Mouse (Mus musculus): ENCODE measurements around the gene Poc1a. TPM values are rescaled to one million over a fixed set of nuclear protein-coding genes. Genes with fewer than 3 reads are reported as not detected.
A peak's percentile ranks its signal among the peaks of the same experiment; 100 is the strongest.

Gene Poc1a
- polyA plus RNA-seq, 1 experiment from 2014 or later: 32.0 TPM

DNA sequence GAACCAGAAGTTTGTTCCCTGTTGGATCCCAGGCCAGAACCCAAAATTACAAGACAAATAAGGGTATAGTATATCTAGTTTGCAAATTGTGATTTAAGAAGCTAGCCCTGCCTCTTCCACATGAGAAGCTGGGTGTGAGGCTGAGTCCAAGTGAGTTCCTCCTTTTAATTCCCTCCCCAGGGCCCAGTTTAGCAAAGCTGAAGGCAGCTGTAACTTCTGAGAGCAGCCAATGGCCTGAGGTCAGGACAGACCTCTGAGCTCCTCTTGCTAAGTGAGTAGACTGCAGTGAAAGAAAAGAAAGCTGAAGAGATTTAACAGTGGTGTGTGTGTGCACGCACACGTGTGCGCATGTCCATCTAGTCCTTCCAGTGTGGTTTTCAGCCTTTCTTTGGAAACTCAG, 41.6 kb downstream of the Poc1a start:
- H3K4me2 ChIP-seq: no peak overlapping the region
- peaks cover 43% of the 10 kb centered on the region for H3K4me1 ChIP-seq
- H3K9ac ChIP-seq: no peak overlapping the region
- WGBS: 75% methylated on average over 3 of the region's 3 CpGs
- no peaks in the 10 kb centered on the region for H3K36me3 ChIP-seq
- no peak overlapping the region for H3K4me3 ChIP-seq
- ATAC-seq (ENCODE audit: borderline replicate concordance, extremely low read depth, low FRiP score, low TSS enrichment): no peak
- H3K27ac ChIP-seq: peak overlapping the region; percentile 56
- H3K27me3 ChIP-seq: no peaks in the 10 kb centered on the region
- no peaks in the 10 kb centered on the region for H3K9me3 ChIP-seq

DNA sequence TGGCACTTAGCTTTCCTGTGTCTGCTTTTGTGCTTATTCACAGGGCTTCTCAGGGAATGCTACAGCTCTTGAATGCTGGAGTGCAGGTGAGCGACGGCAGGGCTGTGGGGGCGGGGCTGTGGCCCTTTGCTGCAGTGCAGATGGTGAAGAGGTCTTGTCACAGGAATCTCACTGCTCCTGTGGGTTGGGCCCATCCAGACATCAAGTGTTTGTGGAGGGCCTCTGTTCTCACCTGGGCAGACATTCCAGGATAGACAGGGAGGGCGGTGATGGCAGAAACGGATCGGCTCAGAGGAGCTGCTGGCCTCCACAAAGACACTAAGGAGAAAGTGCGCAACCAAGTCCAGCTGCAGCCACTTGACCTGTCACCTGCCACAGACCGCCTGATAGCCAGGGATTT, 45.4 kb downstream of the Poc1a start:
- H3K9me3 ChIP-seq: no peaks in the 10 kb centered on the region
- no peak overlapping the region for H3K9ac ChIP-seq
- H3K36me3 ChIP-seq: no peaks in the 10 kb centered on the region
- no peak overlapping the region for H3K4me2 ChIP-seq
- no peak overlapping the region for H3K4me3 ChIP-seq
- H3K4me1 ChIP-seq: peaks cover 43% of the 10 kb centered on the region
- WGBS: 53% methylated on average over 8 of the region's 8 CpGs
- ATAC-seq (ENCODE audit: borderline replicate concordance, extremely low read depth, low FRiP score, low TSS enrichment): peak; percentile 64; the same call in 1 of the 2 replicates
- H3K27me3 ChIP-seq: no peaks in the 10 kb centered on the region
- H3K27ac ChIP-seq: peak overlapping the region; percentile 83

DNA sequence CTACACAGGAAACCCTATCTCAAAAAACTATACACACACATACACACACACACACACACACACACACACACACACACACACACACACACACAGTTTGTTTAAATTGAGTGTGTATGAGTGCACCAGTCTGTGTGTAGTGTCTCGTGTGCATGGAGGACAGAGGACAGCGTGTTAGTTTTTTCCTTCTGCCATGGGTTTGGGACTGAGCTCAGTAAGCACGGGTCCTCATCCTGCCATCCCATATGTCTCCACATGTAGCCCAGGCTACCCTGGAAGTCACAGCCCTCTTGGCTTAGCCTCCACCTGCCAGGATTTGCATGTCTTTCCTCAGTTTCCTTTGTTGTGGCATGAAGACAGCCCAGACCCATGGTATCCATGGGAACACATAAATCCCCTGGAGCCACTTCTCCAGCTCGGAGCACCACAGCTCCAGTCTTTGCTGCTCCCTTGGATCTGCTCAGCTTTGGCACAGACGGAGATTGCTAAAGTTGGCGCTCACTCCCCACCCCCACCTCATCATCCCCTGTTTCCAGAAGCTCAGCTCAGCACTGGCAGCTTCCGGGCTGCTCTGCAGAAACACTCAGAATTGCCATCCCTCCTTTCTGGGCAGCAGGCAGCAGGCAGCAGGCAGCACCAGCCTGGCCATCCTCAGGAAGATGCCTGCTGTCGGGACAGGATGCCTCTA, 46.4 kb downstream of the Poc1a start:
- Histone ChIP-seq H3K9ac (no peak overlapping the region), H3K27me3 (no peaks in the 10 kb centered on the region), H3K4me3 (no peak overlapping the region), H3K36me3 (no peaks in the 10 kb centered on the region), H3K4me1 (peaks cover 42% of the 10 kb centered on the region), H3K9me3 (no peaks in the 10 kb centered on the region), H3K4me2 (no peak overlapping the region), H3K27ac (peak overlapping the region; percentile 83)
- no peak for ATAC-seq (ENCODE audit: borderline replicate concordance, extremely low read depth, low FRiP score, low TSS enrichment)
- WGBS: 76% methylated on average over 8 of the region's 8 CpGs

DNA sequence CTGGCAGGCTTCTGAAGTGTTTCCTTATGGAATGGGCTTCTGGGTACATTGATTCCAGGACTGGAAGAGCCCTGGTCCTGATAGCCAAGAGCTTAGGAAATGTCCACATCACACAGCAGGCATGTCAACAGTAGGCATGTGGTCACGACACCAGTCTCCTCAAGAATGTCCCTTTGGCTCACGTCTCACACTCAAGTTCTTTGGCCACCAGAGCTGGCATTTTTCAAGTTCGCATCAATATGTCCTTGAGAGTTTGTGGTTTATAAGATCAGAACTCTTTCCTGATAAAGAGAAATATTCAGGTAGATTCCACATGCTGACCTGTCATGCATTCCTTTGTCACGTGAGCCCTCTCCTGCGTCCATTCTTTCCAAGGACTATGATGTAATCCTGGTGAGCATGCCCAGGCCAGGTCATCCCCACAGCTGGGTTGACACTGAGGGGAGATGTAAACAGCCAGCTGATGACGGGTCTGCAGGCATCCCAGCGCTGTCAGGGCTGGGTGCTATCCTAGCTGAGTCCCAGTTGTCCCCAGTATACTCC, 47.3 kb downstream of the Poc1a start:
- no peak overlapping the region for H3K9ac ChIP-seq
- peak; percentile 61 for ATAC-seq (ENCODE audit: borderline replicate concordance, extremely low read depth, low FRiP score, low TSS enrichment)
- H3K9me3 ChIP-seq: no peaks in the 10 kb centered on the region
- H3K4me3 ChIP-seq: no peak overlapping the region
- no peak overlapping the region for H3K4me2 ChIP-seq
- 37% methylated on average over 7 of the region's 7 CpGs for WGBS
- no peaks in the 10 kb centered on the region for H3K36me3 ChIP-seq
- H3K4me1 ChIP-seq: peaks cover 34% of the 10 kb centered on the region
- H3K27me3 ChIP-seq: no peaks in the 10 kb centered on the region
- H3K27ac ChIP-seq: peak overlapping the region; percentile 83

DNA sequence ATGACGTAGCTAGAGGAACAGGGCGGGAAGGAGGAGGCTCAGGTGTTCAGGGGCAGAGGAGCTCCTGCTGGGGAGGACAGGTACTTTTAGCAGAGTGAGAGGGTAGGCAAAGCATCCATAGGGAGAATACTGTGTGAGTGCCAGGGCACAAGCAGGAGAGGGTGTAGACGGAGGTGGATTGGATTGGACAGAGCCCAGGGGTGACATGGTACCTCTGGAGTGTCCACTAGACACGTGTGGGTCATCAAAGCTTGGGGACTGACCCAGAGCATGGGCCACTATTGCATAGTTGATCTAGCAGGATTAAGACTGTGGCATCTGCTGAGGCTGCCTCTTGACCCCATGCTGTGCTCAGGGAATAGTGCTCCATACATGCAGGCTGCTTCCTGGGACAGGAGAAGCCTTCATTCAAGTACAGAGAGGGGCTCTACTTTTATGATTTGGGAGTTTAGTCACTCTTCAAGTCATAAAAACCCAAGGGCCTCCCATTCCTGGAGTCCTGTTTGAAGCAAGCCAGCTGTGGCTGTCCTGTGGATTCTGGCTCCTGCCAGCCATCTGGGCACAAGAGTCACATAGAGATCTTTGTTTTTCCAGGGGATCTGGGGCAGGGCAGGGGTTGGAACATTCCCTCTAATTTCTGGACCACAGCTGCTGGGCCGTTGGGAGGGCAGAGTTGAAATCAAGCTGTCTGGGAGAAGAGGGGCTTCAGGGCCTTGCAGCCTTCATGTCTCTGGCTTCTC, 48.1 kb downstream of the Poc1a start:
- WGBS: 58% methylated on average over 5 of the region's 5 CpGs
- Histone ChIP-seq H3K4me2 (no peak overlapping the region), H3K27me3 (no peaks in the 10 kb centered on the region), H3K9me3 (no peaks in the 10 kb centered on the region), H3K36me3 (no peaks in the 10 kb centered on the region), H3K4me1 (peaks cover 32% of the 10 kb centered on the region), H3K27ac (peak overlapping the region; percentile 83), H3K9ac (no peak overlapping the region), H3K4me3 (no peak overlapping the region)
- 0 out of 2 replicates have a peak, but pooled peaks have one; percentile 8 for ATAC-seq (ENCODE audit: borderline replicate concordance, extremely low read depth, low FRiP score, low TSS enrichment)

DNA sequence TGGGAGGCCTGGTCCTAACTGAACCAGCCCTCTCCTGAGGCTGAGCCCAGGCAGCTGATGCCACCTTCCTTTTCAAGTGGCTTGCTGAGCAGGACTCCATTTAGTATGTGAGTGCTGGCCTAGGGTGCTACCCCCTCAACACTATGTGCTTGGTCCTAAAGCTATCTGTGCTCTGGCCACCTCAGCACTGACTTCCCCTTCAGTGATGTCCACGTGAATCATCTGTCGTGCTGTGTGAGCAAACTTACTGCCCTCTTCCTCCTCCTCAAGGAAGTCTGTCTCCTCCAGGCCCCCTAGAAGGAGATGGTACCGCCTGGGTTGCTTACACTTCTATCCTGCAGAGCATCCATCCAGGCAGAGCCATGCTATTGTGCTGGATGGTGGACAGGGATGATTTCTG, 51.9 kb downstream of the Poc1a start:
- Histone ChIP-seq H3K9ac (no peak overlapping the region), H3K27me3 (no peaks in the 10 kb centered on the region), H3K4me2 (no peak overlapping the region), H3K27ac (no peak overlapping the region), H3K4me1 (peaks cover 31% of the 10 kb centered on the region), H3K36me3 (no peaks in the 10 kb centered on the region), H3K4me3 (no peak overlapping the region), H3K9me3 (no peaks in the 10 kb centered on the region)
- 68% methylated on average over 3 of the region's 3 CpGs for WGBS
- no peak for ATAC-seq (ENCODE audit: borderline replicate concordance, extremely low read depth, low FRiP score, low TSS enrichment)

DNA sequence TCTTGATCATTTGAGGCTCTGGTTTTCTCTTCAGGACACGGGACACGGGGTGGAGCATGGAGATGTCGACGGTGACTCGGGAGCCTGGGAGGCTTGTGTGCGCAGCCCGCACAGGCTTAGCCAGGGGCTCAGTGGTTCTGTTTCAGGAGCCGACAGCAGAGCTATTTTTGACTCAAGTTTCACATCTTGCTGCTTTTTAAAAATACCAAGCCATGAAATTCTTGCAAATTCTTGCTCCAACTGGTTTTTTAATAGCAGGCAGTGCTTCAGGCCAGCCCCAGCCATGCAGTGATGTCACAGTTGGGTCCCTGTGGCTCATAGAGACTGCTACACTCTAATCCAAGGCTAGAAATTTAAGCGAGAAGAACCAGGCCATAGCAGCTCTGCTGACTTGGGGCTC, 56.8 kb downstream of the Poc1a start:
- Histone ChIP-seq H3K27me3 (no peaks in the 10 kb centered on the region), H3K27ac (peak overlapping the region; percentile 34; the same call in 1 of the 2 replicates), H3K36me3 (no peaks in the 10 kb centered on the region), H3K9me3 (no peaks in the 10 kb centered on the region), H3K4me2 (no peak overlapping the region), H3K4me3 (no peak overlapping the region), H3K9ac (no peak overlapping the region), H3K4me1 (peaks cover 47% of the 10 kb centered on the region)
- ATAC-seq (ENCODE audit: borderline replicate concordance, extremely low read depth, low FRiP score, low TSS enrichment): no peak
- 80% methylated on average over 9 of the region's 9 CpGs for WGBS

DNA sequence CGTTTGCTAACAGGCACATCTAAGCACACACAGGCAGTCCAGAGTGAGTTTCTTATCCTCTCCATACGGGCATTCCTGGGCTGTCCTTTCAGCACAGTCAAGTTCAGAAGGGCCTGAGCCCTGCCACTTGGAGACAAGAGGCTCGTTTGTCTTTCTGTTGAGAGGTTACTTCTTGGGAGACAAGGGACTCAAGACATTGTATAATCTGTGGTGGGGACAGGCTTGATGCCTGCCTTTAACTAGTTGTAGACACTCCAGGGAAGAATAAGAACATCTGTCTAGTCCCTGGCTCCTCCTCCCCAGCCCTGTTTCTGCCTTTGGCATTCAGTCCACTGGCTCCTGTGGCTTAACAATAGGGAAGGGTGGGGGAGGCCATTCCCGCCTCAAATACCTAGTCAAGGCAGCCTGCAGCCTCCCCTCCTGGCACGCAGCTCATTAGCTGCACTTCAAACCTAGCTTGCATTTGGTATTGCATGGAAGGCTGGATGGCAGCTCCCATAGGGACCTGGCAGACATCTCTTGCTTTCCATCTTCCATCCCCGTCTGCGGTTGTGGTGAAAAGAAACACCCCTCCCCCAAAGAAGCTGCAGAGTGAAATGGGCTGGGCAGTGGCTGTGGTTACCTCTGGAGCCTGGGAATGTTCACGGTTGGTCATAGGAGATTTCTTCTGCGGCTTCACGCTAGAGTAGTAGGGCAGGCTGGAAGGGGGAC, 57.8 kb downstream of the Poc1a start:
- Histone ChIP-seq H3K4me3 (no peak overlapping the region), H3K4me2 (no peak overlapping the region), H3K27me3 (no peaks in the 10 kb centered on the region), H3K4me1 (peaks cover 47% of the 10 kb centered on the region), H3K9ac (no peak overlapping the region), H3K36me3 (no peaks in the 10 kb centered on the region), H3K27ac (peak overlapping the region; percentile 34), H3K9me3 (no peaks in the 10 kb centered on the region)
- 0 out of 2 replicates have a peak, but pooled peaks have one; percentile 28 for ATAC-seq (ENCODE audit: borderline replicate concordance, extremely low read depth, low FRiP score, low TSS enrichment)
- WGBS: 22% methylated on average over 10 of the region's 10 CpGs

DNA sequence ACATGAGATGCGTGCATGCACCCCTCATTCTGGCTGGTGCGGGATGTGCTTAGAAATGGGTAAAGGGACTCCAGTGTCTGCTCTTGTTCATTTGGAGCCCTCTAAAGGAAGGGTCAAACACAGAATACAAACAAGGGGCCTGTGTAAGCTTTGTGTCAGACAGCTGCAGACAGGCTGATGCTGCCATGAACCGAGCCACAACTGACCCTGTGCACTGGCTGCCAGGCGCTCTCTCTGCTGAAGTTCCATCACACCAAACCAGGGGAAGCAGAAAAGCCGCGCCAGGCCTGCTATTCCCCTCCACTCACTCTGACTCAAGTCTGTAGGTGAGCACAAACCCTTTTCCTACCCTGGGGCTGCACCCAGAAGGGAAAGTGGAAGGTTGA, 58.3 kb downstream of the Poc1a start:
- Histone ChIP-seq H3K9ac (no peak overlapping the region), H3K4me2 (no peak overlapping the region), H3K27ac (peak overlapping the region; percentile 34), H3K27me3 (no peaks in the 10 kb centered on the region), H3K4me3 (no peak overlapping the region), H3K36me3 (no peaks in the 10 kb centered on the region), H3K4me1 (peaks cover 47% of the 10 kb centered on the region), H3K9me3 (no peaks in the 10 kb centered on the region)
- 52% methylated on average over 6 of the region's 6 CpGs for WGBS
- peak; percentile 24; the same call in 1 of the 2 replicates for ATAC-seq (ENCODE audit: borderline replicate concordance, extremely low read depth, low FRiP score, low TSS enrichment)

DNA sequence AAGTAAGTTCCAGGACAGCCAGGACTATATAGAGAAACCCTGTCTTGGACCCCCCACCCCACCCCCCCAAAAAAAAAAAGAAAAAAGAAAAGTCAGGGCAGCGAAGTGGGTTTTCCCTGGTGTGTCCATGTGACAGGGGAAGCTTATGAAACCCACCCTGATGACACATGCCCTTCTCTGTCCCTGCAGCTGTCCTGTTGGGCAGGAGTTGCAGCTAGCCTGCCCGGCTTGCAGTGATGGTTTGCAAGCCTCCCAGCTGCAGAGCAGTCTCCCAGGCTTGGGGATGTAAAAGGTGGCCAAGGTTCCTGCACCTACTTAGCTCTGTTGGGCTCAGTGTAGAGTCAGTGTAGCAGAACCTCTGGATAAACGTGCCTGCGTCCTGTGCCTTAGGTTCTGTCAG, 58.9 kb downstream of the Poc1a start:
- Histone ChIP-seq H3K9me3 (no peaks in the 10 kb centered on the region), H3K4me3 (no peak overlapping the region), H3K4me1 (peaks cover 51% of the 10 kb centered on the region), H3K27ac (no peak overlapping the region), H3K36me3 (no peaks in the 10 kb centered on the region), H3K4me2 (no peak overlapping the region), H3K9ac (no peak overlapping the region), H3K27me3 (no peaks in the 10 kb centered on the region)
- WGBS: 84% methylated on average over 4 of the region's 4 CpGs
- ATAC-seq (ENCODE audit: borderline replicate concordance, extremely low read depth, low FRiP score, low TSS enrichment): no peak

DNA sequence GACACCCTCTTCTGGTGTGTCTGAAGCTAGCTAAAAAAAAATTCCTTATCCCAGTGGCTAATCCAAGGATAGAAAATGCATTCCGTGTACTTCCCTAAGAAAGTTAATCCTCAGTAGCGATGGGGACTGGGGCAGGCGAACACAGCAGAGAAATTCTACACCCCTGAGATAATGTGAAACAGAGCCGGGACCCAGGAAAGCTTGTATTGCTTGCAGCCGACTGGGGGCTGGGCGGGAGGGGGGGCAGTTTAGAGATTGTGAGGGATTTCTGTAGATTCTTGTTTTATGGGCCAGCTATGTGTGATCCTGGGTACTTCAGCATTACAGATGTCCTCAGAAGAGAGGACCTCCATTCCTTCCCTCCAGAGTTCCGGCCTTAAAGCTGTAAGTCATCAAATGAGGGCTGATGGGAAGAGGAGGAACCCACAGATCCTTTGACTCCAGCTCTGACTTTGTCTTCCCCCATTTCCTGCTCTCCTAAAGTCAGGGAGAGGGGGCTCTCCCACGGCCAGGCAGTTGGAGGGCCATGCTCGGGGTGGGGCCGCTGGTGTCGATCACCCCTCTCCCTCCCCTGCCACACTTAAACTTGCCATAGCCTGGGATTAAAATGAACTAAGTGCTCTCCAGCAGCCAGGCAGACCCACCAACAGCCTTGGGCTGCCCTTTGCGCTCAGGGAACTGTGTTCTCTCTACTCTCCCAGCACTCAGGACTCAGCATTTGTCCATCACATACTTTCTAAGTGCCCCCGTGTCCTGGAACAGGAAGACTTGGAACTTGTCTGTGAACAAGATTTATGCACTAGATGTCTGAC, 59.8 kb downstream of the Poc1a start:
- Histone ChIP-seq H3K27ac (no peak overlapping the region), H3K4me1 (peaks cover 60% of the 10 kb centered on the region), H3K36me3 (no peaks in the 10 kb centered on the region), H3K27me3 (no peaks in the 10 kb centered on the region), H3K4me3 (no peak overlapping the region), H3K9ac (no peak overlapping the region), H3K9me3 (no peaks in the 10 kb centered on the region), H3K4me2 (no peak overlapping the region)
- 35% methylated on average over 13 of the region's 13 CpGs for WGBS
- no peak for ATAC-seq (ENCODE audit: borderline replicate concordance, extremely low read depth, low FRiP score, low TSS enrichment)

Measured in lung, embryonic 15.5 days (tissue).